Mouse (Mus musculus): Measurements from ENCODE around the gene Eif4a1. TPM values are rescaled to one million over a fixed set of nuclear protein-coding genes. Genes with fewer than 3 reads are reported as not detected.

The Eif4a1 gene
- polyA plus RNA-seq, 1 experiment: 30.9 TPM

DNA sequence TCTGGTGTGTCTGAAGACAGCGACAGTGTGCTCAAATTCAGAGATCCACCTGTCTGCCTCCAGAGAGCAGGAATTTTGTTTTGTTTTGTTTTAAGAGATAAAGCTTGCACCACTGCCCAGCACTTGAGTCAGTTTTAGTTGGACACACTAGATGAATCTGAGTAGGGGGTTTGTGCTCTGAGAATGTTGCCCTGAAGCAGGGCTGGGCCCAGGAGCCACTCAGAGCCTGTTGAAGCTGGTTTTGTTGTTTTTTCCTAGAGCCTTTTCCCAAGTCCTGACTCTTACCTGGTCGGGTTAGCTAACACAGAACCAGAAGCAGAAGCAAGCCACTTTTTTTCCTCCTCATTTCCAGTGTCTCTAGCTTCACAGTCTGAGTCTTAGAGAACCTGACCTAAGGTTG, 38.9 kb upstream of the Eif4a1 start:
- Histone ChIP-seq H3K27me3 (ENCODE audit: control insufficient read depth) (no peaks in the 10 kb centered on the region), H3K36me3 (ENCODE audit: control insufficient read depth) (no peaks in the 10 kb centered on the region)
- TF ChIP-seq TAL1 (IDR thresholded peaks at IDR 0.05; ENCODE audit: low read length) (no peak), GATA1 (IDR thresholded peaks at IDR 0.05; ENCODE audit: low read length) (no peak)

DNA sequence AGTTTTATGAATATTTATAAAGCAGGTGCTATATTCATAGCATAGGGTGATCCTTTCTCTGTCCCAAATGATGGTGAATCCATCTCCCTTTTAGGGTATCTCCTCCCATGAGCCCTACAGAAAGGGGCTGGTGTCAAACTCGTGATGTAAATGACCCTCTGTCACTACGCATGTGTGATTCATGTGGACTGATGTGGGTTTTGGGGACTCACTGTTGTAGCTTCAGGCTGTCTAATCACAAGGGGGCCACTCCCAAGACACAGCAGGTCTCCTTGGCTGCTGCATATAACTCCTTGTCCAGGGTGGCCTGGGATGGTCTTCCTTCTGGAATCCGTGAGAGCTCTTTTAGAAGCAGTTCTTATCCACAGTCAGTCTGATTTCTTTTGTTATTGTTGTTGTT, 38.2 kb upstream of the Eif4a1 start:
- H3K4me1 ChIP-seq (ENCODE audit: control insufficient read depth): peaks cover 40% of the 10 kb centered on the region
- H3K27me3 ChIP-seq (ENCODE audit: control insufficient read depth): no peaks in the 10 kb centered on the region
- no peaks in the 10 kb centered on the region for H3K36me3 ChIP-seq (ENCODE audit: control insufficient read depth)
- no peak overlapping the region for H3K4me3 ChIP-seq (replicated peaks)
- TF ChIP-seq GATA1 (IDR thresholded peaks at IDR 0.05; ENCODE audit: low read length): no peak
- TF ChIP-seq TAL1 (IDR thresholded peaks at IDR 0.05; ENCODE audit: low read length): no peak
- peaks cover 2% of the 10 kb centered on the region for H3K9me3 ChIP-seq (ENCODE audit: control insufficient read depth, low read length)

More for the DNA sequence above, 38.9 kb upstream of the Eif4a1 start:
- Histone ChIP-seq H3K4me1 (ENCODE audit: control insufficient read depth) (peaks cover 45% of the 10 kb centered on the region), H3K4me3 (replicated peaks) (no peak overlapping the region), H3K9me3 (ENCODE audit: control insufficient read depth, low read length) (peaks cover 3% of the 10 kb centered on the region)

DNA sequence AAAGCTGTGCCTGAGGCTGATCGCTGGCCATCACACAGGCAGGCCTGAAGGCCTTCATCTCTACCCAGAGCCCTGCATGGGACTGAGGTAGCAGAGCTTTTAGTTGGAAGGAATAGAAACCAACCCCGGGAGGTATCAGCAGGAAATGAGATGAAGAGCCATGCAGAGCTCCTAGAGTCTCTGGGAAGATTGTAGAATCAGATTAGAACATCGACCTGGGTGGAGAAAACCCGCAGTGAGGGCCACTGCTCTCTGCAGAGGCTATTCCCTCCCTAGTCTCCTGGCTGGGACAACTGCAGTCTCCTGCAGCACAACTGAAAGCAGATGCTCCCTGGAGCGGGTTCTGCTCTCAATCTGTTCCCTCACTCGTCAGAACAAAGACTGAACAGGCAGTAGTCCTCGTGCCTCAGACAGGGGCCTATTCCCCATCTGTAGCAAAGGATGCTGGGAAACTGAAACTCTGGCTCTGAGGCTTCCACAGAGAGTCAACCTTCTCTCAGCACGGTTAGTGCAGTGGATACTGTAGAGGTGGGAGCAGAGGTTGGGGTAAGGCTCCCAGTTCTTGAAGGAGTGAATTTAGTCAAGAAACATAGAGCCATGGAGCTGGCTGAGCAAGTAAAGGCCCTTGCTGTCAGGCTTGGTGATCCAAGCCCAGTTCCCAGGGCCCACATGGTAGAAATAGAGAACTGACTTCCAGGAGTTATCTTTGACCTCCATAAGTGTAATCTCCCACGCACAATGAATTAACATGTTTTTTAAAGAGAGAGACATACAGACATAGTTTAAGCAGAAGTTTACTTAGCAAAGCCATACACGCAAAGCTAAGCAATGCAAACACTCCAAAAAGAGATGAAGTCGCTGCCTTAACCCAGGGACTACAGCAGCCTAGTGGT, 37.6 kb upstream of the Eif4a1 start:
- Histone ChIP-seq H3K36me3 (ENCODE audit: control insufficient read depth) (no peaks in the 10 kb centered on the region), H3K9me3 (ENCODE audit: control insufficient read depth, low read length) (no peaks in the 10 kb centered on the region), H3K4me3 (replicated peaks) (no peak overlapping the region), H3K4me1 (ENCODE audit: control insufficient read depth) (peaks cover 37% of the 10 kb centered on the region), H3K27me3 (ENCODE audit: control insufficient read depth) (no peaks in the 10 kb centered on the region)
- TF ChIP-seq GATA1 (IDR thresholded peaks at IDR 0.05; ENCODE audit: low read length) (no peak; the same call in 1 of the 2 replicates), TAL1 (IDR thresholded peaks at IDR 0.05; ENCODE audit: low read length) (no peak)

DNA sequence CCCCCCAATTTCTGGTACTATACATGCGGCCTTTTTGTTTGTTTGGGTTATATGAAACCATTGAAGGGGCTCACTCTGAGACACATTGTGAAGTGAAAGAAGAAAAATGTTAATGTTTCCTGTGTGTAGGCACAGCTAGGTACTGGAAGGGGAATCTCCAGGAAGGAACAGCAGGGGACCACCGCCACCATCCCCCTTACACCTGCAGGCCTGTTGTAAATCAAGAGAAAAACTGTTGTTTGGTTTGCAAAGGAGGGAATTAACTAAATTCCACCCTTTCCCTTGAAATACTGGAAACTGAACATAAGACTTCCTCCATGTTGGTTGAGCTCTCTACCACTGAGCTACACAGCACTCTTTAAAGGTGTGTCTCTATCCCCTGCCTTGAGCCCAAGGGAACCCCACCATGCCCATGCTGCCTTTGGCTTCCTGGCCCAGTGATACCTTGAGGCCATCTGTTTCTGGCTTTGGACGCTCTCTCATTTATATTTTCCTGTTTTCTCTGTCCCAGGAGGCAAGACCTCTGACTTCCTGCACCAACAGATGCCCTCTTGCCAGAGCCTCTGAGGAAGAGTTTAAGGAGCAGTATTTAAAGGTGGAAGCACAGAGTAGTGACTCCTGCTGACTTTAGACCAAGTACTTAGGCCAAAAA, 36.5 kb upstream of the Eif4a1 start:
- Histone ChIP-seq H3K4me3 (replicated peaks) (no peak overlapping the region), H3K36me3 (ENCODE audit: control insufficient read depth) (no peaks in the 10 kb centered on the region), H3K27me3 (ENCODE audit: control insufficient read depth) (no peaks in the 10 kb centered on the region), H3K9me3 (ENCODE audit: control insufficient read depth, low read length) (no peaks in the 10 kb centered on the region), H3K4me1 (ENCODE audit: control insufficient read depth) (peaks cover 37% of the 10 kb centered on the region)
- TF ChIP-seq TAL1 (IDR thresholded peaks at IDR 0.05; ENCODE audit: low read length) (no peak), GATA1 (IDR thresholded peaks at IDR 0.05; ENCODE audit: low read length) (no peak)

DNA sequence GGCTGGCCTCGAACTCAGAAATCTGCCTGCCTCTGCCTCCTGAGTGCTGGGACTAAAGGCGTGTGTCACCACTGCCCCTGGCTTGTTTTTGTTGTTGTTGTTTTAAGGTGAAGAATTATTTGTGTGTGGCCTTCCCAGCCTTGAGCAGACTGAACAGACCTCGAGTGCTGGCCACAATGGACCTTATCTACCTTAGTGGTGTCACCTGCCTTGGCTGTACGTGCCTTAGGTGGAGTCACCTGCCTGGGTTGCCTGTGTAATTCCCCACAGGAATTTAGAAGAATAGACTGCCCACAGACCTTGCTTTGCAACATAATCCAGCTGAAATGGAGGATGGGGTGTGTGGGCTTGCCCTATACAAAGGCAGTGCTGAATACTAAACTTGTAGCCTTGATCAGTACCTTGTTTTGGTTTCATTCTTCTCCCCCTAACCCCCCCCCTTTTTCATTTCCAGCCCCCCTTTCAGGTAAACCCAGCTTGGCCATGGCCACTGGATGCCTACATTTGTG, 35.7 kb upstream of the Eif4a1 start:
- Histone ChIP-seq H3K9me3 (ENCODE audit: control insufficient read depth, low read length) (no peaks in the 10 kb centered on the region), H3K27me3 (ENCODE audit: control insufficient read depth) (no peaks in the 10 kb centered on the region), H3K36me3 (ENCODE audit: control insufficient read depth) (no peaks in the 10 kb centered on the region), H3K4me3 (replicated peaks) (no peak overlapping the region), H3K4me1 (ENCODE audit: control insufficient read depth) (peaks cover 37% of the 10 kb centered on the region)
- TF ChIP-seq GATA1 (IDR thresholded peaks at IDR 0.05; ENCODE audit: low read length) (no peak), TAL1 (IDR thresholded peaks at IDR 0.05; ENCODE audit: low read length) (no peak)

DNA sequence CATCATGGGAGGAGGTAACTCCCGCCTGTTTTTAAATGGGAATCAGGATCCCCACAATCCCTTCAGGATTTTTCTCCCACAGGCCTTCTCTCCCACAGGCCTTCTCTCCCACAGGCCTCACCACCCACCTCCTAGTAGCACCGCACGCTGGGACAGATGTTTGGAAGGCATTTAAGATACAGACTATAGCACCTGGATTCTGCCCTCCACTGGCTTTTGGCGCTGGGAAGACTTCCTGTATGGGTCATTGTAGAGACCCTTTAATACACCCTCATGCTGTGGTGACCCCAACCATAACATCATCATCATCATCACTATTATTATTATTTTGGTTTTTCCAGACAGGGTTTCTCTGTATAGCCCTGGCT, 35.2 kb upstream of the Eif4a1 start:
- Histone ChIP-seq H3K27me3 (ENCODE audit: control insufficient read depth) (no peaks in the 10 kb centered on the region), H3K4me3 (replicated peaks) (no peak overlapping the region), H3K9me3 (ENCODE audit: control insufficient read depth, low read length) (no peaks in the 10 kb centered on the region), H3K4me1 (ENCODE audit: control insufficient read depth) (peaks cover 37% of the 10 kb centered on the region), H3K36me3 (ENCODE audit: control insufficient read depth) (no peaks in the 10 kb centered on the region)
- TF ChIP-seq GATA1 (IDR thresholded peaks at IDR 0.05; ENCODE audit: low read length): no peak
- no peak for TF ChIP-seq TAL1 (IDR thresholded peaks at IDR 0.05; ENCODE audit: low read length)

DNA sequence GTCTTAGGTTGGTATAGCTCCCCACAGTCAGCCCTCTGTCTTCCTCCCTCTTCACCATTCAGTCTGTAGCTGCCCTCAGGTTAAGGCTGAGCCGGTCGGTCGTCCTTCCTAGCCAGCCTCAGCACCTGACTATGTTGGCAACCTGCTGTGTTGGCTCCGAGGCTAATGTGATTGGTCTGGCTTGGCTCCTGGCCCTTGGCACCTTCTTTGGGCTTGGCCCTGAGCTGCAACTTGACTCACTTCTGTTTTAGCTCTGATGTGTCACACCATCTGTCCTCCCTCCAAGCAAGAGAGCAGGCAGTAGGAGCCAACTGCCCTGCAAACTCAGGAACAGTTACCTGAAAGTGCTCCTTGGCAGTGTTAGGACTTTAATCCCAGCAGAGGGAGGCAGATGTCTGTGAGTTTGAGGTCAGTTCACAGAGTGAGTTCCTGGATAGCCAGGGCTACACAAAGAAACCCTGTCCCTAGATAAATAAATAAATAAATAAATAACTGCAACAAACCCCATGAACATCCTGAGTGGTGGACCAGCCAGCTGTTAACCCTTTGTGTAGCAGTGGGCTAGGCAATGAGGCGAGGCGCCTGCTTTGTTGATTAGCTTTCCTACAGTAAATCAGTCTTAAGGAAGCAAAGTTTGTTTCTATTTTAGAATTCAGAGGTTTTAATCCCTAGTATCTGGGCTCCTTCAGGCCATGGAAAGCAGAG, 34.7 kb upstream of the Eif4a1 start:
- Histone ChIP-seq H3K4me3 (replicated peaks) (no peak overlapping the region), H3K36me3 (ENCODE audit: control insufficient read depth) (no peaks in the 10 kb centered on the region), H3K9me3 (ENCODE audit: control insufficient read depth, low read length) (no peaks in the 10 kb centered on the region), H3K27me3 (ENCODE audit: control insufficient read depth) (no peaks in the 10 kb centered on the region), H3K4me1 (ENCODE audit: control insufficient read depth) (peaks cover 37% of the 10 kb centered on the region)
- TF ChIP-seq GATA1 (IDR thresholded peaks at IDR 0.05; ENCODE audit: low read length) (no peak), TAL1 (IDR thresholded peaks at IDR 0.05; ENCODE audit: low read length) (no peak)

DNA sequence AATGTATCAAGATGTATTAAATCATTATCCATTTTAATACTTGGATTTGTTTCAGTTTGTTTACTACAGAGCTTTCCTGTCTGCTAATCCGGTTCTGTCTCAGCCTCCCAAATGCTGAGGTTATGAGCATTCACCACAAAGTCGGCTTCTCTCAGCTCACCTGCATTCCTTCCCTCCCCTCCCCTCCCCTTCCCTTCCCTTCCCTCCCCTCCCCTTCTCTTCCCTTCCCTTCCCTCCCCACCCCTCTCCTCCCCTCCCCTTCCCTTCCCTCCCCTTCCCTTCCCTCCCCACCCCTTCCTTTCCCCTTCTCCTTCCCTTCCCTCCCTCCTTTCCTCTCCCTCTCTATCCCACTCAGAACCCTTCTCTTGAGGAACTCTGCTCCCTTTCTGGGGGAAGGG, 32.4 kb upstream of the Eif4a1 start:
- no peak for TF ChIP-seq TAL1 (IDR thresholded peaks at IDR 0.05; ENCODE audit: low read length)
- no peak for TF ChIP-seq GATA1 (IDR thresholded peaks at IDR 0.05; ENCODE audit: low read length)
- Histone ChIP-seq H3K27me3 (ENCODE audit: control insufficient read depth) (no peaks in the 10 kb centered on the region), H3K4me1 (ENCODE audit: control insufficient read depth) (peaks cover 23% of the 10 kb centered on the region), H3K9me3 (ENCODE audit: control insufficient read depth, low read length) (no peaks in the 10 kb centered on the region), H3K36me3 (ENCODE audit: control insufficient read depth) (no peaks in the 10 kb centered on the region), H3K4me3 (replicated peaks) (no peak overlapping the region)
